Mouse (Mus musculus): ENCODE results near the gene Tpk1. TPM values are rescaled to one million over a fixed set of nuclear protein-coding genes. Genes with fewer than 3 reads are reported as not detected.
A peak's percentile ranks its signal among the peaks of the same experiment; 100 is the strongest.

The Tpk1 gene
- total RNA-seq, 1 experiment from 2014 or later, result 11.8 TPM

DNA sequence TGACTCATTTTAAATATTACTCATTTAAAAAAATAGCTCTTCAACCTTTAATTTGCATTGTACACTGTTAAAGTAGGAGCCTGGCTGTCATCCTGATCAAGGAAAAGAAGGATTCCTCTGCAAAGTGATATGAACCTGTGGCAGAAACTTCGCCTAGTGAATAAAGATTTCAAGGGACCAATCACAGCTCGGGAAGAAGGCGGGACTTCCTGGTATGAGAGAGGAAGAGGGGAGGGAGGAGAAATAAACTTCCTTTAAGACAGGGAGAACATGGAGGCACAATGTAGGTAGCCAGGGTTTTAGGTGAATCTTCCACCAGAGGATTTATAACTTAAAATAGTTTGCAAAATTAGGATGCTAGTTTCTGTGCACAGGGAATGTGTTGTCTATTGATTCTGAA is 223.9 kb downstream of the Tpk1 start:
- DNase-seq, result no peak

DNA sequence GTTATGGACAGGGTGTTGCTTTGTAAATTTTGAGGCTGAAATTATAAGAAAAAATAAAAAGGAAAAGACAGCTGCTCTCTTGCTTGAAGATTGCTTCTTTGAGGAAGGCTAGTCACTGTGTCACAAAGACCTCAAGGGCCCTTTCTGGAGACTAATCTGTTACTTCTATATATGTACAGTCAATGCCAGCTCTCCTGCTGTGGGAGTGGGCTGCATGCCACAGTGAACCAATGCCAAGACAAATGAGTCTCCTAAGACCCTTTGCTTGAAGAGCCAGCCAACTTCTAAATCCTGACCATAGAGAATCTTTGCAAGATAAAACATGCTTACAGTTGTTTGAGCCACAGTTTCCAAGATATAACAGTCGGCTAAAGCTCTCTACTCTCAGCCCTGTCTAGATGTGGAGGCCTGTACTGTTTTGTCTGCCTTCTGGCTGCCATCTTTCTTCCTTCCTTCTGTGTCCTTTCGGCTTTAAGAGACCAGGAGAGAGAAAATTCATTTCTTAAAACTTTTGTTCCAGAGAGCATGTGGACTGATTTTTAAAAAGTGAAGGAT is 230.0 kb downstream of the Tpk1 start:
- no peak for DNase-seq

- DNase-seq, result no peak
These were observed 231.7 kb downstream of the Tpk1 start for GRCm38 (mm10) chr6:43434365-43434764.

- peak; percentile 22 for DNase-seq
These were observed 241.1 kb downstream of the Tpk1 start for GRCm38 (mm10) chr6:43424978-43425377.

GRCm38 (mm10) chr6:43420358-43420979 is 245.6 kb downstream of the Tpk1 start:
- no peak for DNase-seq

- no peak for DNase-seq
These were observed 257.1 kb downstream of the Tpk1 start for GRCm38 (mm10) chr6:43408949-43409348.

GRCm38 (mm10) chr6:43403076-43403475 is 263.0 kb downstream of the Tpk1 start:
- no peak for DNase-seq

DNA sequence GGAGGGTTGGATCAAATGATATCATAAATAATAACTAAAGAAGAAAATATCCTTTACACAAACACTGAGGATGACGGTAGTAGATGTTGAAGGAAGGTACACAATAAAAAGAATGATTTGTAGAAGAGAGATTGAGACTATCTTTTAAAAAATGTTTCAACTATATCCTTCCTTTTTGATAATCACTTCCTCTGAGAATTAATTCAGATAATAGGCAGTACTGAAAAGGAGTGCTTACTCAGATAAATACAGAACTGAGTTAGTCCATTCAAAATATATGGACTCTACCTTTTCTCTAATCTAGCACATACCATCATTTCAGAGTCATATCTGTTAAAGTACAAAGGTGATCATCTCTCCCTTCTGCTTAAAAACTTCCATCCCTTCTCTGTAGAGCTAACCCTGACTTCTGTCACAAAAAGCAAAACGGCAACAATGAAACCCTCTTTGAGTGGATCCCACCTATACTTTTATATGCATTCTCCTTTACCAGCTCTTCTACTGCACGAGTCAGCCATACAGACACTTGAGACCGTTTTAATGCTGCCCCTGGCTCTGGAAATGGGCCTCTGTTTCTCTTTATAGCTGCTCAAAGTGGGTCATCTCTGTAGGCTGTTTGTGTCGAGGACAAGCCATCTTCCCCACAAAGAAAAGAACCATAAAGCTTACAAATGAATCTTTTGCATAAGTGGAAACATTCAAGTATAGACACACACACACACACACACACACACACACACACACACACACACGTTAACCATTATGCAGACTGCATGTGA is 263.7 kb downstream of the Tpk1 start:
- no peak for DNase-seq

GRCm38 (mm10) chr6:43396426-43396825 is 269.7 kb downstream of the Tpk1 start:
- no peak for DNase-seq

DNA sequence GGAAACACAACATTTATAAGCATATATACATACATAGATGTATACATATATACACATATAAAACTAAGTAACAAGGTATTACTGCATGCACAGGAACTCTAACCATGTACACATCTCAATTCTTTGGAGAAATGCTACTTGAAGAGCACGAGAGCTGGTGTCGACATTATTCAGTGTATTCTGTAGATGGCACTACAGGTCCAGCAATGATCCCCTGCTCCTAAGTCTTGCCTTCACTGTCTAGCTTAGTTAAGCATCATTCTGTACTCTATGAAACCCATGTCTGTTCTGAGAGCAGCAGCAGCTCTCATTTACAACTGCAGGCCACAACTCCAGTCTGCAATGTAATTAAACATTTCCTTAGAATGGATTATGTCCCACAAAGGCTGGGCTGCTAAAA is 270.5 kb downstream of the Tpk1 start:
- peak; percentile 30 for DNase-seq

DNA sequence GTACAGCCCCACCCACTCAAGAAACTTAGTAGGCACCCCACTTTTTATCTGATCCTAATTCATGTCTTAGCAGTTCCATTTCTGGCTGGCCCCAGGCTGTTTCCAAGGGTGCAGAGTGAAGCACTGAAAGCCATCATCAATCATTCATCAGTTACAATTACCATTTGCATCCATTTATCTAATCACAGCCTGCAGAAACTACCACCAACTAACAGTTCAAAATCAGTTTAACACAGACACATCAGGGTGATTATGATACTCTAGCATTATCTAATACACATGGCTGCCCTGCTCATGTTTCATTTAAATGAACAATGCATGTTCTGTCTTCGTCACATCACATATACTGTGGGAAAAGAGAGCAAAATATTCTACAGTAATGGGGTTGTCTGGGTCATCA is 274.7 kb downstream of the Tpk1 start:
- DNase-seq, result no peak

- DNase-seq, result no peak
These were observed 278.8 kb downstream of the Tpk1 start for GRCm38 (mm10) chr6:43387273-43387672.

GRCm38 (mm10) chr6:43384841-43385240 is 281.2 kb downstream of the Tpk1 start:
- DNase-seq, result no peak

GRCm38 (mm10) chr6:43384304-43384703 is 281.8 kb downstream of the Tpk1 start:
- DNase-seq, result no peak

- DNase-seq, result no peak
These were observed 283.3 kb downstream of the Tpk1 start for GRCm38 (mm10) chr6:43382750-43383149.

DNA sequence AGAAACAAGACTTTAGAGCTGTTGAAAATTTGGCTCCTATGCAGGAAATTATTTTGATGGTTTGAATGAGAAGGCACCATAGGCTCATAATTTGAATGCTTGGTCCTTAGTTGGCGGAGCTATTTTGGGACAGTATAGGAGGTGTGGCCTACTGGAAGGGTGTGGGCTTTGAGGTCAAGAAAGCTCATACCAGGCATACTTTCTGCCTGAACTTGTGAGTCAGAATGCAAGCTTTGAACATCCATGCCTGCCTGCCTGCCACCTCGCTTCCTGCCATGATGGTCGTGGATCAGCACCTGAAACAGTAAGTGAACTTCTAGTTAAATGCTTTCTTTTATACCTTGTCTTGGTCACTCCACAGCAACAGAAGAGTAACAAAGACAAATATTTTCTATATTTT is 283.8 kb downstream of the Tpk1 start:
- no peak for DNase-seq

- no peak for DNase-seq
These were observed 292.9 kb downstream of the Tpk1 start for GRCm38 (mm10) chr6:43373206-43373605.

- DNase-seq, result no peak
These were observed 298.6 kb downstream of the Tpk1 start for GRCm38 (mm10) chr6:43367434-43367945.

DNA sequence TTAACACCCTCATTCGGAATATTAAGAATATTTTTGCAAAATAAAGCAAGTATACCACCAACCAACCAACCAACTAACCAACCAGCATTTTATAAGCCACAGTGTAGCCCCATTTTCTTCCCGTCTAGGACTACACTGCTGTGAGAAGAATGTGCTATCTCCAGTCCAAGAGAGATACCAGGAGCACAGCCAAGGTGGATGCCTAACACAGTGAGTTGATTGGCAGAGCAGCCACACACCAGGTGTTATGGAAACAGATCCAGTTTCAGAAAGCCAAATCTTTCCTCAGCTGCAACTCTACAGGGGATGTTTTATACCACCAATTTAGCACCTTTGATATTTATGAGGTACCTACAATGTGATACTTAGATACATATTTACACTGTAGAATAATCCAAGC is 299.1 kb downstream of the Tpk1 start:
- DNase-seq, result no peak

DNA sequence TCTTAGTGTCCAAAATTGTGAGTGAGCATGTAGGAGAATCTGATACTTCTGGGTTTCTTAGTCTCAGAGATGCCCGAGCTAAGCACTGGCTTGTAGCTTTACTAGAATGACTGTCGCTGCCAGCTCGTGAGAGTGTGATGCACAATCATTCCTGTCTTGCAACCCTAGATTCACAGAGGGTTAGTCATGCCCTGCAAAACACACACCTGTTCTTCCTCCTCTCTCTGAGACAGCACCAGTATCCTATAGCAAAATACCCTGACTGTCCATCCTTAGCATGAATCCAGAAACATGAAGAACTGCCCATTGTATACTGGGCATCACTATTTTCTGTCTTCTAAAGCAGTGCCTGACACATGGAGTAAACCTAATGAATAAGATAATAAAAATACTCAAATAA is 302.2 kb downstream of the Tpk1 start:
- no peak for DNase-seq

- no peak for DNase-seq
These were observed 302.7 kb downstream of the Tpk1 start for GRCm38 (mm10) chr6:43363291-43363820.

- DNase-seq, result no peak
These were observed 304.8 kb downstream of the Tpk1 start for GRCm38 (mm10) chr6:43361248-43361647.

GRCm38 (mm10) chr6:43360214-43360613 is 305.9 kb downstream of the Tpk1 start:
- DNase-seq, result no peak
